39 mouse cellular contexts compared by ENCODE assay signal in the genomic region with DNA sequence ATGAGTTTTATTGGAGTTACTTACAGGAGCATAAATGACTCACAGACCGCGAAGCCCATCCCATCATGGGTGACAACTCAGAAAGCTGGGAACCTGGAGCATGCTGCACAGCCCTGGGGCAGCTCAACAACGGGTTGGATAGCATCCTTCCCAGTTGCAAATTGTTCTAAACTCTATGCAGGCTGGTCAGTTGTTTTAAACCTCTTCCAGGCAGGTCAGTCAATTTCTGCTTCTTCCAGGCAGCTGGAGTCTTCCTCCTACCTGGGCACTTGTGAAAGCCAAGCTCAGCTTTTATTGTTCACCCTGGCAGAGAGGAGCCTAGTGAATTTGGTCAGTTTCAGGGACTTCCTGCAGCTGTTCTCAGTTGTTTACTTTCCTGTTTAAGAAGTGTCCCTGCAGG. TPM values are rescaled to one million over a fixed set of nuclear protein-coding genes. Genes with fewer than 3 reads are reported as not detected.
"Had no signal": no experiment of that assay in that cellular context is flagged by ENCODE, and none has a peak within 500 bp of the region (broad histone marks: within the 10 kb centered on the region; RNA-seq: fewer than 3 reads in every experiment).

No protein-coding gene starts in this region.

- H3K27ac ChIP-seq: embryonic facial prominence, embryonic 10.5 days; embryonic facial prominence, embryonic 12.5 days; embryonic facial prominence, embryonic 13.5 days; embryonic facial prominence, embryonic 15.5 days; forebrain, embryonic 10.5 days; forebrain, embryonic 12.5 days; forebrain, embryonic 13.5 days; forebrain, embryonic 15.5 days; gastrocnemius, adult 2 months; heart, adult 2 months had no signal

- H3K9ac ChIP-seq: embryonic facial prominence, embryonic 12.5 days; embryonic facial prominence, embryonic 13.5 days; embryonic facial prominence, embryonic 15.5 days; forebrain, embryonic 12.5 days; forebrain, embryonic 13.5 days; forebrain, embryonic 15.5 days; forebrain, postnatal 0 days had no signal

- H3K4me3 ChIP-seq: embryonic facial prominence, embryonic 10.5 days; embryonic facial prominence, embryonic 12.5 days; embryonic facial prominence, embryonic 13.5 days; embryonic facial prominence, embryonic 15.5 days; erythroblast, embryonic 14.5 days; forebrain, embryonic 10.5 days; forebrain, embryonic 12.5 days; forebrain, embryonic 13.5 days; forebrain, embryonic 15.5 days; gastrocnemius, adult 2 months; heart, adult 2 months had no signal

- ATAC-seq: forebrain, embryonic 13.5 days; forebrain, embryonic 14.5 days; forebrain, embryonic 15.5 days; forebrain, embryonic 16.5 days; forebrain, postnatal 0 days had no signal

- H3K9me3 ChIP-seq: embryonic facial prominence, embryonic 15.5 days; forebrain, embryonic 13.5 days; forebrain, embryonic 15.5 days had no signal

- H3K27me3 ChIP-seq: embryonic facial prominence, embryonic 15.5 days; forebrain, embryonic 13.5 days; forebrain, embryonic 15.5 days had no signal

- H3K4me1 ChIP-seq: embryonic facial prominence, embryonic 10.5 days; embryonic facial prominence, embryonic 12.5 days; embryonic facial prominence, embryonic 13.5 days; embryonic facial prominence, embryonic 15.5 days; forebrain, embryonic 10.5 days; forebrain, embryonic 12.5 days; forebrain, embryonic 13.5 days; forebrain, embryonic 15.5 days had no signal

- H3K36me3 ChIP-seq: embryonic facial prominence, embryonic 10.5 days; embryonic facial prominence, embryonic 12.5 days; embryonic facial prominence, embryonic 13.5 days; embryonic facial prominence, embryonic 15.5 days; forebrain, embryonic 10.5 days; forebrain, embryonic 12.5 days; forebrain, embryonic 15.5 days had no signal

- H3K4me2 ChIP-seq: embryonic facial prominence, embryonic 12.5 days; embryonic facial prominence, embryonic 13.5 days; embryonic facial prominence, embryonic 15.5 days; forebrain, embryonic 12.5 days; forebrain, embryonic 13.5 days; forebrain, embryonic 15.5 days had no signal

- DNase-seq: cerebellum, adult 8-10 months; cerebellum, adult 9-10 months; cerebellum, adult 9-11 months; cerebellum, postnatal 10 days; cerebellum, postnatal 14 days; cerebellum, postnatal 25 days; cerebellum, postnatal 36 days; embryo, embryonic 11 days; forebrain, postnatal 0 days; gastrocnemius, adult 2 months; gastrocnemius, postnatal 10 days; gastrocnemius, postnatal 14 days; gastrocnemius, postnatal 25 days; gastrocnemius, postnatal 36 days; heart, adult 18-20 months; heart, adult 2 months had no signal

RNA-seq across cellular contexts. Expression of a gene that starts 18.5 kb away (rescaled TPM):
- total RNA-seq: granulocyte monocyte progenitor cell, adult 5-6 weeks had no signal
- polyA plus RNA-seq: erythroblast, embryonic 14.5 days had no signal

RNA-seq across cellular contexts. Expression of a gene that starts 37.5 kb away (rescaled TPM):
- total RNA-seq: common myeloid progenitor, adult 5-6 weeks; forebrain, postnatal 0 days; gastrocnemius, adult 18-20 months; gastrocnemius, adult 2 months; gastrocnemius, adult 8-10 months; gastrocnemius, postnatal 10 days; gastrocnemius, postnatal 14 days; gastrocnemius, postnatal 25 days; gastrocnemius, postnatal 36 days; gastrocnemius, postnatal 4 days; granulocyte monocyte progenitor cell, adult 5-6 weeks; heart, adult 18-20 months; heart, adult 2 months; heart, adult 8-10 months had no signal
- polyA plus RNA-seq: cortical plate, adult 2 months; embryonic facial prominence, embryonic 10.5 days; embryonic facial prominence, embryonic 11.5 days; embryonic facial prominence, embryonic 12.5 days; embryonic facial prominence, embryonic 13.5 days; embryonic facial prominence, embryonic 14.5 days; embryonic facial prominence, embryonic 15.5 days; erythroblast, embryonic 14.5 days; forebrain, embryonic 10.5 days; forebrain, embryonic 11.5 days; forebrain, embryonic 12.5 days; forebrain, embryonic 13.5 days; forebrain, embryonic 14.5 days; forebrain, embryonic 15.5 days; forebrain, embryonic 16.5 days; forebrain, postnatal 0 days; frontal cortex, adult 2 months; gonadal fat pad, adult 2 months; heart, adult 2 months had no signal
